Mouse (Mus musculus) left cerebral cortex, postnatal 10 days (tissue): ENCODE results near the gene Mfsd10. TPM values are rescaled to one million over a fixed set of nuclear protein-coding genes. Genes with fewer than 3 reads are reported as not detected.
"Not testable (repeated sequence)": the region's sequence is repeated elsewhere in the genome, so short reads cannot be mapped to it uniquely, and the experiment has no call there.

Experiments
- DNase-seq, 2 experiments: peaks; one replicate each; pipeline ENCODE4 v3.0.0; 2021 to 2022; ENCODE audit warnings: low spot score in 2 of 2, mixed read lengths in 1 of 2; ENCODE audit errors: extremely low spot score in 1 of 2
- intact Hi-C: fragments of 180-260 bp; cut with DNase I; formaldehyde crosslinking; loops from one replicate; pipeline ENCODE4 v1.15.1; 2025
- total RNA-seq, 2 experiments: library from RNA; stranded (reverse); gene quantifications; 2 replicates each; pipeline ENCODE4 v1.2.3; 2021

The Mfsd10 gene
- total RNA-seq, 2 experiments from 2014 or later, result 44.1 to 53.3 TPM

- intact Hi-C loops, result no loop called here
- DNase-seq, result no peak
Observed at GRCm38 (mm10) chr5:34609966-34610365, 27.0 kb downstream of the Mfsd10 start.

DNA sequence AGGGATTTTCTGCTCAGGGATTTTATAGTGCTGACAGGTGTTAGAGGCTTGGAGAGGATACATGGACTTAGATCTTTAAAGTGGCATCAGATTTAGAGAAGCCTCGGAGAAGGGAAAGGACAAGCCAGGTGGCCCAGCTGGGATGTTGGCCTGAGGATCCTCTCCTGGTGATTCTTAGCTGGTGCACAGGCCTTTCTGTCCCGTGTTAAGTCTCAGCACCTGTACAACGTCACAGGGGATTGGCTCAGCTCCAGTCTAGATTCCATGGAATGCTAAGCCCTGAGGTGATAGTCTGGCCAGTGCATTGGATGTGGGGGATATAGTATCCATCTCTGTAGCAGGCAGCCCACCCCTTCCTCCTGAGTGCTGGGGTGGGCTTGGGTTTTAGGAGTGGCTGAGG lies 28.8 kb downstream of the Mfsd10 start:
- intact Hi-C loops, result no loop called here
- no peak for DNase-seq

- DNase-seq, result no peak
- intact Hi-C loops, result no loop called here
Observed at GRCm38 (mm10) chr5:34607100-34607880, 29.7 kb downstream of the Mfsd10 start.

GRCm38 (mm10) chr5:34604576-34604975 lies 32.4 kb downstream of the Mfsd10 start:
- intact Hi-C loops, result no loop called here

DNA sequence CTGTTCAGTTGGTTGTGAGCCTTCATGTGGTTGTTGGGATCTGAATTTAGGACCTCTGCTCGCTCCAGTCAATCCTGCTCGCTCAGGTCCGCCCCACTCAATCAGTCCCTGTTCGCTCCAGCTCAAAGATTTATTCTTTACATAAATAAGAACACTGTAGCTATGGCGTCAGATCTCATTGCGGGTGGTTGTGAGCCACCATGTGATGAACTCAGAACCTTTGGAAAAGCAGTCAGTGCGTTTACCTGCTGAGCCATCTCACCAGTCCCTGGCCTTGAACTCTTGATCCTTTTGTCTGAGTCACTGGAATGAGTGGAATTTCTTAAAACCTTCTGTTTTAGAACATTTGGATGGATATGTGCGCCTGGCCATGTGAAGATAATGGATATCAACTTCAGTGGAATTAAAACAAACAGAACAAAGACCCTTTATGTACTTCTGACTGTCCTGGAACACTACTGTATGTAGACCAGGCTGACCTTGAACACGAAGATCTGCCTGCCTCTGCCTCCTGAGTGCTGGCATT lies 43.7 kb downstream of the Mfsd10 start:
- DNase-seq, result no peak
- intact Hi-C loops, result no loop called here

More at GRCm38 (mm10) chr5:34604576-34604975, 32.4 kb downstream of the Mfsd10 start:
- no peak for DNase-seq

DNA sequence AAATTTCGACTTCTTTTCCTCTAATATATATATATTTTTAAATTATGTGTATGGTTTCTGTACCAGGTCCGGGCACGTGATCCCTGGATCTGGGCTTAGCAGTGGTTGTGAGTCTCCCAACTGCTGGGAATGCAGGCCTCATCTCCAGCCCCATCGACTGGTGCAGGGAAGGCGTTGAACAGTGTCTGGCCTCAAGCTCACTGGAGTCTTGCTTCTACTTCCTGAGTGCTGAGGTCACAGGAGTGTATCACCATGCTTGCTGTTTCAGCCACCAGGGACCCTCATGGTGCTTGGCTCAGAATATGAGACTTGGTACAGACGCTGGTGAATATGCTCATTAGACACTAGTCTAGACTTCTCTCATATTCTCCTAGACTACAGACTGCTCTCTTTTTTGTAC lies 44.3 kb downstream of the Mfsd10 start:
- intact Hi-C loops, result no loop called here
- no peak for DNase-seq

GRCm38 (mm10) chr5:34592224-34592623 lies 44.8 kb downstream of the Mfsd10 start:
- intact Hi-C loops, DNase-seq: not testable (repeated sequence)

- intact Hi-C loops, result no loop called here
Observed at GRCm38 (mm10) chr5:34591388-34592004, 45.5 kb downstream of the Mfsd10 start.

DNA sequence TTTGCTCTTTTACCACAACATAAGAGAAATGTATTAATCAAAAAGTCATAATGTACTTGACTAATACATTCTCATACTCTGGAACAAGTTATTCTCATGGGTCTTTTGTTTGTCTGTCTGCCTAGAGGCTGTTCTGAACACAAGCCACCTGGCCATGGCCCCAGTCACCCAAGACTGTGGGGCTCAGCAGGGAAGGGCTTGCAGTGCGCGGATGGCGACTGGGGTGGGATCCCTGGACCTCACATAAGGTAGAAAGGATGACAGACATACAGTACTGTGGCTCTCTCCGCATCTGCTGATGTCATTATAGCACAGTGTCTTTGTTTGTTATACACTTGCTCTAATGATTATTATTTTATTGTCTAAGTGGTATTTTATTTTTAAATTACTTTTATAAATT lies 46.3 kb downstream of the Mfsd10 start:
- intact Hi-C loops, result no loop called here
- DNase-seq, result no peak

More at GRCm38 (mm10) chr5:34591388-34592004, 45.5 kb downstream of the Mfsd10 start:
- DNase-seq, result peak in 1 of 2 experiments; percentile 20

GRCm38 (mm10) chr5:34590059-34590458 lies 47.0 kb downstream of the Mfsd10 start:
- intact Hi-C loops, result no loop called here
- no peak for DNase-seq

DNA sequence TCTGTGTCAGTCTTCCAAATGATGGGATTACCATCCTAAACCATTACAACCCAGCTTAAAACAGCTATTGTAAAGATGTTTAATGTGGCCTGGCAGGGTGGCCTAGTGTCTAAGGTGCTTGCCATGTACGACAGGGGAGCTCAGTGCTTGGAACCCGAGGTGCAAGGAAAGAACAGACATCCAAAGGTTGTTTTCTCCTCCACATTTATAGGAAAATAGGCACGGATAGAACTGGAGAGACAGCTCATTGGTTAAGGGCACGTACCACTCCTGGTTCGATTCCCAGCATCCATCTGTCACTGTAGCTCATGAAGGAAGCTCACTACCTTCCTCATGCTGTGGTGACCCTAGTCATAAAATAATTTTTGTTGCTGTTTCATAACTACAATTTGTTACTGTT lies 49.1 kb downstream of the Mfsd10 start:
- no peak for DNase-seq
- intact Hi-C loops, result no loop called here

DNA sequence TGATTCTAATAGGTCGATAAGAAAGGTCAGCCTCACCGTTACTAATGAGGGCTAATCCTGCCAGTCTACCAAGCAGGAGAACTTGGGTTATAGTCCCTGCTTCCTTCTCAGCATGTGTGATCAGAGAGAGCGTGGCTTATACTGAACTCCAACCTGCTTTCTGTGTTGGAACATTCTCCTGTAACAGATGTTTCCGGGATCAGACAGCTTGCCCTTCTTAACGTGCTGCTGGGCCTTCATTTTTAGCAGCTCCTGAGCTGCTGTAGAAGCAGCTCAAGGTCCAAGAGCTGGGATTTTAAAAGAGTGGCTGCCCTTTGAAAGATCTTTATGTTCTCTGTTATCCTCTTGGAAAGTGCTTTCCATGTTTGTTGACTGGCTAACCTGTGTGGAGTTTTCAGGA lies 51.8 kb downstream of the Mfsd10 start:
- intact Hi-C loops, result no loop called here
- no peak for DNase-seq

Other genes with a start within 250 kb of the Mfsd10 start
- gene Tnip2, start 123.2 kb downstream of the Mfsd10 start, total RNA-seq, result 10 to 100 TPM; 11.2 to 11.5 TPM
- 1 to 10 TPM; 6.4 to 7.3 TPM for gene Sh3bp2, start 111.4 kb downstream of the Mfsd10 start, total RNA-seq
- gene Add1, start 63.5 kb downstream of the Mfsd10 start, total RNA-seq, result 100 to 1,000 TPM; 294 to 308 TPM
- 10 to 100 TPM; 18.3 to 21.7 TPM for gene Nop14, start 22.9 kb upstream of the Mfsd10 start, total RNA-seq
- 1 to 10 TPM; 4.1 to 4.8 TPM for gene Grk4, start 23.2 kb upstream of the Mfsd10 start, total RNA-seq
- gene Htt, start 124.5 kb upstream of the Mfsd10 start, total RNA-seq, result 10 to 100 TPM; 66.8 to 70.7 TPM